Mouse (Mus musculus) MEL (cell line): ENCODE data around the gene Zfp386. TPM values are rescaled to one million over a fixed set of nuclear protein-coding genes. Genes with fewer than 3 reads are reported as not detected.
A peak's percentile ranks its signal among the peaks of the same experiment; 100 is the strongest.

Source experiments
- DNase-seq: peaks from one replicate; pipeline ENCODE4 v3.0.0; 2011; ENCODE audit warnings: low read depth, low spot score
- H3K27ac ChIP-seq: 2 replicates; pipeline ENCODE4 v1.5.1; 2012; ENCODE audit warnings: low read depth, mild to moderate bottlenecking, control low read depth, low read length, moderate library complexity; ENCODE audit not compliant: control insufficient read depth
- H3K27me3 ChIP-seq, 2 experiments: fragments of 150-350 bp in 1 of 2; sonication (generic) in 1 of 2; 2 replicates each; pipeline ENCODE4 v1.6.1; 2012; ENCODE audit warnings: low read length in 2 of 2, mild to moderate bottlenecking in 2 of 2, improper control_type of control experiment in 1 of 2, moderate library complexity in 1 of 2; ENCODE audit not compliant: insufficient read depth in 2 of 2, control insufficient read depth in 1 of 2
- H3K36me3 ChIP-seq, 2 experiments: 2 replicates each; pipeline ENCODE4 v1.6.1; 2012 to 2014; ENCODE audit warnings: low read length in 2 of 2, improper control_type of control experiment in 1 of 2, inconsistent platforms in 1 of 2, mild to moderate bottlenecking in 1 of 2; ENCODE audit not compliant: insufficient read depth in 2 of 2, control insufficient read depth in 1 of 2
- H3K4me1 ChIP-seq, 2 experiments: fragments of 150-350 bp in 1 of 2; sonication (generic) in 1 of 2; 2 replicates each; pipeline ENCODE4 v1.6.1; 2012; ENCODE audit warnings: low read length in 2 of 2, improper control_type of control experiment in 1 of 2, mild to moderate bottlenecking in 1 of 2; ENCODE audit not compliant: insufficient read depth in 2 of 2, control insufficient read depth in 1 of 2
- H3K4me3 ChIP-seq, 2 experiments: fragments of 150-350 bp in 1 of 2; sonication (generic) in 1 of 2; 2 replicates each; pipeline ENCODE4 v1.5.1; 2012; ENCODE audit warnings: low read depth in 2 of 2, low read length in 2 of 2, mild to moderate bottlenecking in 2 of 2, moderate library complexity in 2 of 2, control low read depth in 1 of 2, improper control_type of control experiment in 1 of 2; ENCODE audit not compliant: control insufficient read depth in 1 of 2, insufficient read depth in 1 of 2
- H3K79me2 ChIP-seq: 2 replicates; pipeline ENCODE4 v1.6.1; 2012; ENCODE audit warnings: mild to moderate bottlenecking, low read length, moderate library complexity; ENCODE audit not compliant: control insufficient read depth, poor library complexity, insufficient read depth
- H3K9ac ChIP-seq: 2 replicates; pipeline ENCODE4 v1.6.1; 2012; ENCODE audit warnings: low read depth, mild to moderate bottlenecking, control low read depth, low read length, moderate library complexity; ENCODE audit not compliant: control insufficient read depth, poor library complexity, severe bottlenecking
- H3K9me3 ChIP-seq: fragments of 150-350 bp; sonication (generic); replicated peaks from 2 replicates; pipeline ENCODE4 v1.6.1; 2012; ENCODE audit warnings: mild to moderate bottlenecking, low read length, improper control_type of control experiment, moderate library complexity; ENCODE audit not compliant: insufficient read depth
- CHD1 ChIP-seq: IDR thresholded peaks from 2 replicates; pipeline ENCODE4 v1.6.1; 2012; ENCODE audit warnings: low read depth, mild to moderate bottlenecking, inconsistent platforms, low read length, improper control_type of control experiment
- CHD2 ChIP-seq: IDR thresholded peaks from 2 replicates; pipeline ENCODE4 v1.6.1; 2011; ENCODE audit warnings: low read length, improper control_type of control experiment
- E2F4 ChIP-seq: IDR thresholded peaks from 2 replicates; pipeline ENCODE4 v1.6.1; 2011; ENCODE audit warnings: low read depth, low read length, improper control_type of control experiment, borderline replicate concordance
- ELF1 ChIP-seq: IDR thresholded peaks from 2 replicates; pipeline ENCODE4 v1.6.1; 2014; ENCODE audit warnings: low read depth, mild to moderate bottlenecking, inconsistent platforms, low read length, improper control_type of control experiment, moderate library complexity
- EP300 ChIP-seq, 2 experiments: IDR thresholded peaks; 2 replicates each; pipeline ENCODE4 v1.6.1; 2011; ENCODE audit warnings: improper control_type of control experiment in 2 of 2, low read length in 2 of 2, low read depth in 1 of 2, mild to moderate bottlenecking in 1 of 2
- ETS1 ChIP-seq: IDR thresholded peaks from 2 replicates; pipeline ENCODE4 v1.6.1; 2012; ENCODE audit warnings: low read depth, mild to moderate bottlenecking, inconsistent platforms, low read length, improper control_type of control experiment, moderate library complexity
- GABPA ChIP-seq: IDR thresholded peaks from 2 replicates; pipeline ENCODE4 v1.6.1; 2012; ENCODE audit warnings: low read depth, mild to moderate bottlenecking, inconsistent platforms, low read length, improper control_type of control experiment, moderate library complexity
- GATA1 ChIP-seq: IDR thresholded peaks from 2 replicates; pipeline ENCODE4 v1.6.1; 2011; ENCODE audit warnings: low read depth, low read length, improper control_type of control experiment
- HCFC1 ChIP-seq: IDR thresholded peaks from 2 replicates; pipeline ENCODE4 v1.6.1; 2012; ENCODE audit warnings: low read depth, mild to moderate bottlenecking, inconsistent platforms, low read length, improper control_type of control experiment, moderate library complexity
- KAT2A ChIP-seq: conservative IDR thresholded peaks from 2 replicates; pipeline ENCODE4 v1.6.1; 2012; ENCODE audit warnings: low read depth, low read length, improper control_type of control experiment, inconsistent platforms
- MAFK ChIP-seq: IDR thresholded peaks from 2 replicates; pipeline ENCODE4 v1.6.1; 2011; ENCODE audit warnings: low read depth, mild to moderate bottlenecking, low read length, improper control_type of control experiment, borderline replicate concordance
- MAX ChIP-seq: IDR thresholded peaks from 2 replicates; pipeline ENCODE4 v1.6.1; 2011; ENCODE audit warnings: low read length, improper control_type of control experiment
- MAZ ChIP-seq: IDR thresholded peaks from 2 replicates; pipeline ENCODE4 v1.6.1; 2012; ENCODE audit warnings: low read depth, mild to moderate bottlenecking, inconsistent platforms, low read length, improper control_type of control experiment
- MYB ChIP-seq: IDR thresholded peaks from 2 replicates; pipeline ENCODE4 v1.6.1; 2011; ENCODE audit warnings: mild to moderate bottlenecking, low read depth, low read length, improper control_type of control experiment
- MYC ChIP-seq: IDR thresholded peaks from 2 replicates; pipeline ENCODE4 v1.6.1; 2011; ENCODE audit warnings: low read depth, mild to moderate bottlenecking, low read length, improper control_type of control experiment, moderate library complexity
- NELFE ChIP-seq: IDR thresholded peaks from 2 replicates; pipeline ENCODE4 v1.6.1; 2011; ENCODE audit warnings: low read depth, low read length, improper control_type of control experiment
- NRF1 ChIP-seq: IDR thresholded peaks from 2 replicates; pipeline ENCODE4 v1.6.1; 2014; ENCODE audit warnings: low read depth, mild to moderate bottlenecking, inconsistent platforms, low read length, improper control_type of control experiment, moderate library complexity; ENCODE audit not compliant: poor library complexity, insufficient read depth, severe bottlenecking
- POLR2A ChIP-seq, 2 experiments: IDR thresholded peaks; 2 replicates each; pipeline ENCODE4 v1.6.1; 2011 to 2012; ENCODE audit warnings: low read length in 2 of 2, mild to moderate bottlenecking in 2 of 2, control low read depth in 1 of 2, improper control_type of control experiment in 1 of 2, low read depth in 1 of 2, moderate library complexity in 1 of 2; ENCODE audit not compliant: control insufficient read depth in 1 of 2, insufficient read depth in 1 of 2, poor library complexity in 1 of 2
- POLR2AphosphoS2 ChIP-seq: IDR thresholded peaks from 2 replicates; pipeline ENCODE4 v1.6.1; 2011; ENCODE audit warnings: low read length, improper control_type of control experiment
- POLR2AphosphoS5 ChIP-seq: IDR thresholded peaks from 2 replicates; pipeline ENCODE4 v1.6.1; 2012; ENCODE audit warnings: low read depth, borderline replicate concordance, mild to moderate bottlenecking, inconsistent platforms, low read length, moderate library complexity, mixed read lengths
- RAD21 ChIP-seq: IDR thresholded peaks from 2 replicates; pipeline ENCODE4 v1.6.1; 2011; ENCODE audit warnings: mild to moderate bottlenecking, low read depth, low read length, improper control_type of control experiment
- RCOR1 ChIP-seq: IDR thresholded peaks from 2 replicates; pipeline ENCODE4 v1.6.1; 2012; ENCODE audit warnings: low read depth, mild to moderate bottlenecking, inconsistent platforms, low read length, improper control_type of control experiment
- SIN3A ChIP-seq: IDR thresholded peaks from 2 replicates; pipeline ENCODE4 v1.6.1; 2012; ENCODE audit warnings: low read length, improper control_type of control experiment, inconsistent platforms
- SMC3 ChIP-seq: IDR thresholded peaks from 2 replicates; pipeline ENCODE4 v1.6.1; 2011; ENCODE audit warnings: low read depth, low read length, improper control_type of control experiment
- TAL1 ChIP-seq: IDR thresholded peaks from 2 replicates; pipeline ENCODE4 v1.6.1; 2012; ENCODE audit warnings: mild to moderate bottlenecking, inconsistent platforms, low read length, moderate library complexity, mixed read lengths
- TBP ChIP-seq: IDR thresholded peaks from 2 replicates; pipeline ENCODE4 v1.8.0; 2011; ENCODE audit warnings: low read depth, low read length, improper control_type of control experiment
- TCF12 ChIP-seq: IDR thresholded peaks from 2 replicates; pipeline ENCODE4 v1.6.1; 2014; ENCODE audit warnings: low read depth, mild to moderate bottlenecking, inconsistent platforms, low read length, improper control_type of control experiment, moderate library complexity
- UBTF ChIP-seq: IDR thresholded peaks from 2 replicates; pipeline ENCODE4 v1.6.1; 2012; ENCODE audit warnings: low read depth, mild to moderate bottlenecking, inconsistent platforms, low read length, improper control_type of control experiment, moderate library complexity, borderline replicate concordance; ENCODE audit not compliant: insufficient read depth
- USF1 ChIP-seq: IDR thresholded peaks from 2 replicates; pipeline ENCODE4 v1.6.1; 2014; ENCODE audit warnings: low read depth, mild to moderate bottlenecking, inconsistent platforms, low read length, improper control_type of control experiment, moderate library complexity
- USF2 ChIP-seq, 2 experiments: IDR thresholded peaks; 2 replicates each; pipeline ENCODE4 v1.6.1; 2011 to 2012; ENCODE audit warnings: improper control_type of control experiment in 2 of 2, low read length in 2 of 2, borderline replicate concordance in 1 of 2, inconsistent platforms in 1 of 2, low read depth in 1 of 2, mild to moderate bottlenecking in 1 of 2; ENCODE audit not compliant: insufficient read depth in 1 of 2
- ZC3H11A ChIP-seq: IDR thresholded peaks from 2 replicates; pipeline ENCODE4 v1.6.1; 2012; ENCODE audit warnings: low read depth, mild to moderate bottlenecking, inconsistent platforms, low read length, improper control_type of control experiment
- ZKSCAN1 ChIP-seq: IDR thresholded peaks from 2 replicates; pipeline ENCODE4 v1.6.1; 2012; ENCODE audit warnings: low read depth, mild to moderate bottlenecking, inconsistent platforms, low read length, improper control_type of control experiment, moderate library complexity
- ZMIZ1 ChIP-seq: IDR thresholded peaks from 2 replicates; pipeline ENCODE4 v1.6.1; 2012; ENCODE audit warnings: low read depth, mild to moderate bottlenecking, inconsistent platforms, low read length, improper control_type of control experiment, moderate library complexity
- ZNF384 ChIP-seq: IDR thresholded peaks from 2 replicates; pipeline ENCODE4 v1.6.1; 2012; ENCODE audit warnings: low read depth, mild to moderate bottlenecking, inconsistent platforms, low read length, improper control_type of control experiment
- polyA plus RNA-seq, 2 experiments: library from polyadenylated mRNA; stranded (reverse) in 1 of 2; unstranded in 1 of 2; fragments of >175 nt in 1 of 2; fragments of >200 nt in 1 of 2; gene quantifications; 2 replicates each; pipeline versions ENCODE4 v1.2.1 to v1.2.4; 2012; ENCODE audit warnings: low replicate concordance in 2 of 2, low read depth in 1 of 2; ENCODE audit not compliant: insufficient read length in 2 of 2, insufficient read depth in 1 of 2, missing spikeins in 1 of 2
- total RNA-seq: library from RNA; depleted of rRNA; stranded (reverse); fragments of 300-350 nt; gene quantifications from 2 replicates; pipeline ENCODE4 v1.2.3, GENCODE M21; 2012; rRNA removed

Gene Zfp386
- total RNA-seq (35.6 and 37.1 TPM in 2 replicates), polyA plus RNA-seq (10 to 100 TPM in 1 of 2 experiments, not detected in 1; 28.8 TPM)

- Histone ChIP-seq H3K27ac (peak within 1 kb of the TSS; percentile 85), H3K4me1 (peaks cover 8 to 11% of the 10 kb centered on the region in 2 experiments; a peak in 3 of 4 replicates), H3K79me2 (peaks cover 32% of the 10 kb centered on the region), H3K9me3 (no peaks in the 10 kb centered on the region), H3K4me3 (peak within 1 kb of the TSS; percentile 67 to 75), H3K27me3 (no peaks in the 10 kb centered on the region), H3K36me3 (peaks cover 2 to 12% of the 10 kb centered on the region in 2 experiments; a peak in 3 of 4 replicates), H3K9ac (peak within 1 kb of the TSS; percentile 83)
- DNase-seq, result peak; percentile 100
- no peak for TF ChIP-seq GABPA
- TF ChIP-seq RCOR1, result peak; percentile 49
- TF ChIP-seq POLR2AphosphoS2, result peak; percentile 90; the same call in 1 of the 2 replicates
- TF ChIP-seq TBP, result peak; percentile 92
- peak; percentile 72; the same call in 1 of the 2 replicates for TF ChIP-seq MYC
- TF ChIP-seq CHD1, result no peak
- peak; percentile 94; the same call in 1 of the 2 replicates for TF ChIP-seq UBTF
- TF ChIP-seq SIN3A, result peak; percentile 92
- no peak for TF ChIP-seq TAL1
- TF ChIP-seq TCF12, result peak; percentile 37
- no peak for TF ChIP-seq USF2 (IDR thresholded peaks at IDR 0.05; ENCODE audit: borderline replicate concordance in 1 of 2, insufficient read depth in 1 of 2, low read depth in 1 of 2, low read length in 2 of 2)
- TF ChIP-seq ZMIZ1, result peak; percentile 91
- peak; percentile 100 for TF ChIP-seq CHD2
- peak; percentile 79 for TF ChIP-seq ELF1
- TF ChIP-seq POLR2A (IDR thresholded peaks at IDR 0.05; ENCODE audit: control insufficient read depth in 1 of 2, insufficient read depth in 1 of 2, low read depth in 1 of 2, low read length in 2 of 2, poor library complexity in 1 of 2), result peak; percentile 83 to 96
- no peak for TF ChIP-seq MAFK
- TF ChIP-seq HCFC1, result peak; percentile 90
- 0 out of 2 replicates have a peak, but pooled peaks have one; percentile 25 for TF ChIP-seq E2F4
- no peak for TF ChIP-seq ZNF384
- peak; percentile 97 for TF ChIP-seq NELFE
- no peak for TF ChIP-seq POLR2AphosphoS5
- no peak for TF ChIP-seq ZC3H11A
- no peak for TF ChIP-seq ZKSCAN1
- no peak; the same call in none of the 2 replicates for TF ChIP-seq MAZ
- TF ChIP-seq ETS1, result peak; percentile 56
- peak; percentile 43; the same call in 1 of the 2 replicates for TF ChIP-seq NRF1
- TF ChIP-seq MYB, result no peak
- TF ChIP-seq EP300 (IDR thresholded peaks at IDR 0.05; ENCODE audit: low read depth in 1 of 2, low read length in 2 of 2), result no peak; a peak in 1 of 4 replicates
- peak; percentile 64; the same call in 1 of the 2 replicates for TF ChIP-seq GATA1
- no peak for TF ChIP-seq RAD21
- TF ChIP-seq MAX, result peak; percentile 69
- TF ChIP-seq SMC3, result no peak
- TF ChIP-seq USF1, result peak; percentile 54; the same call in 1 of the 2 replicates
- TF ChIP-seq KAT2A, result peak; percentile 67; the same call in 1 of the 2 replicates
Measured at GRCm38 (mm10) chr12:116047440-116048377, at the start of gene Zfp386. Gene Zfp386, plus strand, starts transcription at chr12:116047724.
